Mouse (Mus musculus) T-cell, adult 2 months (primary cell): ENCODE data around the gene Daam2.

ENCODE experiments used
- DNase-seq: peaks from one replicate; pipeline ENCODE4 v3.0.0; 2022; ENCODE audit warnings: low spot score

The Daam2 gene

DNA sequence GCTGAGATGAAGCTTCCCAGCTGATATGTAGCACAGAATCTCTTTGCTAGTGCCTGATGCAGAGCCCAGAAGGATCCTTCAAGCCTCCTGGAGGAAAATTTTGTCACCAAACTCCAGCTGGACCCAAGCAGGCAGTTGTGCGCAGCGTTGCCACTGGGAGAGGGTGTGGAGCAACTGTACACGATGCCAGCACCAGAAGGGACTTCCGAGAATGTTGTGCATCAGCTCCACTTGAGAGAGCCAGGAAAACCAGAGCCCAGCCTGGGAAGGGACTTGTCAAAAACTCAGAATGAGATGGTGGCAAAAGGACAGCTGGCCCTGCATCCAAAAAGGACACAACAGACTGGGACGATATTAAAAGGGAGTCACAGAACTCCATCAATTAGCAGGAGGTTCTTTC is 32.5 kb downstream of the Daam2 start:
- no peak for DNase-seq

DNA sequence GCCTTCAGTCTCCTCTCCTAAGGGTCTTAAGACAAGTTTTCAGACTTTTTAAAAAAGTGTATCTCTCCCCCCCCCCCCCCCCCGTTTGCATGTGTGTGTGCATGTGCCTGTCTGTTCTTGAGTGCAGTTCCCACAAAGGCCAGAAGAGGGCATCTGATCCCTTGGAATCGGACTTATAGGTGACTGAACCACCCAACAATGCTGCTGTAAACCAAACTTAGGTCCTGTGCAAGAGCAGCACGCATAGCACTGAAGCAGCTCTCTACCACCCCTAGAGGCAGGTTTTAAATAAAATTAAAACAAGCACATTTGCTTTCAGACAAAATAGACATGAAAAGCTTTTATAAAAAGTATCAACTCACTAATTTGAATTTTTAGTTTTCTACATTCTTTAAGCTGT is 33.9 kb downstream of the Daam2 start:
- no peak for DNase-seq

DNA sequence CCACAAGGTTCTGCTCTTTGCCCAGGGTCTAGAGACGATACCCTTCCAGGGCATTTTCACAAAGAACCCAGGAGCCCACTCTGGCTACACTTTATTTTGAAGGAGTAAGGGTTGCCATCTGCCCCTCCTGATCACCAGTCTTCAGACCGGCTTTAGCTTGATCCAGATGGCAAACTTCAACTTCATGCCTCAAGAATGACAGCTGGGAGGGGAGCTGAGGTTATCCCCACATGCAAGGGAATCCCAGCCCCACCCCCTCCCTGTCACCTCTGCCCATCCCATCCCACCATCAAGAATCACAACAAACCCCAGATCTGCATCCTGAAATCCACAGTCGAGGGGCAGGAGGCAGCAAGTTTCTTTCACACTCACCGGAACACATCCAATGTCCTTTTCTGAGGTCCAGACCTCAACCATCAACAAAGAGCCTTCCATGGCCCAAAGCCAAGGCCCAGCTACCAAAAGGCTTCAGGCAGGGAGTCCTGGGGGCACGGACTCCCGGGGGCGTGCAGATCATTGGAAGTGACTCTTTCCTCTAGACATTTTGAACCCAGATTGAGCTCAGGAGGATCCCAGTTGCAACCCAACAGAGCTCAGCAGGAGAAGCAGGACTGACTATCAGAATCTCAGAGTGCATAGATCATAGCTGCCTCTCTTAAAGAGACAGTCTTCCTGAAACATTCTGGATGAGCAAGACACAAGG is 35.5 kb downstream of the Daam2 start:
- no peak for DNase-seq

DNA sequence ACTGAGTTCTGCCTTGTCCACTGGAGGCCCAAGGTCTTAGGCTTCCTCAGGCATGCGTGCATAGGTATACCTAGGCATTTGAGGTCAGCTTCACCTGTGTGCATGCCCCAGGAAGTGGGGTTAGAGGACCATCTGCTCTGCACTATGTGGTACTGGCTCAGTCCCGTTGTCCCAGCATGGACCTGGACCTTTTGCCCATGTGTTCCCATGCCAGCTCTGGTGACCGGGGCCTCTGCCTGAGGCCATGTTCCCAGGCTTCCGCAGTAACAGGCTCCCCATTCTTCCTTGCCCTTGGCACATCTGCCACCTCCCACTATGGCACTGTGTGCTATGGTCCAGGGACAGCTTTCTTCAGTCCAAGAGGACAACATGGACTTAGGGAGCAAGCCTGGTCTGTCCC is 36.1 kb downstream of the Daam2 start:
- no peak for DNase-seq

DNA sequence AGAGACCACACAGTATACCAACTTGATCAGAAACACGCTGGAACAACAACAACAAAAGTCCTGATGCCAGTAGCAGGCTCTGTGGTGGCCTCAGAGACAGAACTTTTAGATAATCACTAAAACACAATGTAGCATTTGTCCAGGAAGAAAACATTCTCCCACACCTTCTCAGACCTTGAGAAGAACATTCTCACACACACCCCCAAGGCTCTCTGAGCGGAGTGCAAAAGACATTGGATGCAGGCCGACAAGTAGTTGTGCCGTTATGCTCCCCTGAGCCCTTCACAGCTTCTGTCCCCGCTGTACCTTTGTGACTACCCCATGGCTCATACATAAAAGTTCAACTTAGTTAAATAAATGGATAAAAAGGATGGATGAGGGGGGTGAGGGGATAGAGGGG is 37.6 kb downstream of the Daam2 start:
- DNase-seq, result no peak

DNA sequence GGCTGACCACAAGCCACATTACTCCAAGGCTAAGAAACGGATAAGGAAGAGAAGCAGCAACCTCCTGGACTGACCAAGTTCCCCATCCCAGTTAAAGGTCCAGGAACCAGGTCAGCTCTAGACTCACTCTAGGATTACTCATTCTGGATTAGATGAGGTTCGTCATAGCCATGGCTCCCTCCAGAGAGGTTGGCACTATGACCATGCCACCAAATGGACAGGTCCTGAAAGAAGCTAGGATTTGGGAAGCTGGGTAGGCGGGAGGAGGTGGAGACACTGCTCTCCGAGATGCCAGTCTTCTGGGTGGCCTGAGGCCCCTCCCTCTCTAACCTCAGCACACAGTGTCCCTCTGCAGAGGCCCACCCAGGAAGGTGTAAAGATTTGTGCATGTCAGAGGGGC is 38.2 kb downstream of the Daam2 start:
- no peak for DNase-seq

DNA sequence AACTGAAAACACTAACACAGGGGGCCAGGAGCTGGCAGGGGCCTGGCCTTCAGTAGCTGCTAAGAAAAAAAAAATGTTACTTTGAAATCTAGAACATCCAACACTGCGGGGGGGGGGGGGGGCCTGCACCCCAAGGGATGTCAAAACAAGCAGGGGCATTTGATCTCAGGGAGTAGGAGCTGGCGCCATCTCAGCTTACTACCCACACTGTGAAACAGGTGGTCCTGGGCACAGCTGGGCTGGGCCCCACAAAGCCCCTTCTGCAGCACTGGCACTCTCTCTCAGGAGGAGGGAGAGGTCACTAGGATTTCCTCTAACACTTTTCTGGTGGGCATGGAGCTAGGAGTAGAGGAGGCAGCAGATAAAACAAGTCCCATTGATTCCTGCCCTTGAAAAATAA is 39.6 kb downstream of the Daam2 start:
- DNase-seq, result no peak

DNA sequence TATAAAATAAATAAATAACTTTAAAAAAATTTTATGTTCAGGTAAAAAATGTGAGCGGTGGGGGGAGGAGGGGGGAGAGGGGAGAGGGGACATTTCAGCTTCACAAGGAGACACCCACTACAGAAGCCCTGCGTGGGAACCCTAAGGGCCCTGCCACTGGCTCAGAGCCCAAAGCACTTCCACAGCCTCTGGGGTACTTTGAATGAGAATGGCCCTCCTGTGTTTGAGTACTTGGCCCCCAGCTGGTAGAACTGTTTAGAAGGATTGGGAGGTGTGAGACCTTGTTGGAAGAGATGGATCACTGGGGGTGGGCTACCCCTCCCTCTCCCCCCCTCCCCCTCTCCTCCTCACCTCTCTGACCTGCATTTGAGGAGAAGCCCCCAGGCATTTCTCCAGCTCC is 41.7 kb downstream of the Daam2 start:
- DNase-seq, result no peak

DNA sequence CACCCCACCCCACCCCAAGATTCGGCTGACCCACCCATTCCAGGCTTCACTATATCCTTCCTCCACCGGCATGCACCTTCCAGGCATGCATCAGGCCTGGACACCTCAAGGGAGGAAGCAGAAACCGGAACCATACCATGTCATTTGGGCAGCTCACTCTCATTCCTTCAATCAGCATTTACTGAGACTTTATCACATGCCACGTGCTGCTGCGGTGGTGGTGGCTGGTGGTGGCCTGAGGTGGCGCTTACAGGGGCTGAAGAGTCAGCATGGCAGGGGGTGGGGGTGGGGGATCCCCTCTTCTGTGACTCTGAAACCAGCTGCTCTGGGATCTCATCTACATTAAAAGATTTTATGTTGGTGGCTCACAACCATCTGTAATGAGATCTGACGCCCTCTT is 42.1 kb downstream of the Daam2 start:
- DNase-seq, result no peak

DNA sequence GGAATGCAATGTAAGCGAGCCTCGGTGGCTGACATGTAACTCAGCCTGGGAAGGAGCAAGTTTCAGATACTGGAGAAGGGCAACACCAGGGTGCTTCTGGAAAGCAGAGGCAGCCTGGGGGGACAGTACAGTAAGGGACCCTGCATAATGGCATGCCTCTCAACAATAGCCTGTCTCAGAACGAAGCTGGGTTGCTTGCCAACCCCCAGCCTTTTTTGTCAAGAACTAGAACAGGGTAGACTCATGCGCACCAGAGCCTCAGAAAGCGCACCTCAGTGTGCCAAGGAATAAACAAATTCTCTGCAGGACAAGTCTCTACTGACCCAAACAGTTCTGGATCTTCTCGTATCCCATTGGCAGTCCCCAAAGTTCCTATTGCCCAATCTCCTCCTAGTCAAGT is 43.5 kb downstream of the Daam2 start:
- no peak for DNase-seq

DNA sequence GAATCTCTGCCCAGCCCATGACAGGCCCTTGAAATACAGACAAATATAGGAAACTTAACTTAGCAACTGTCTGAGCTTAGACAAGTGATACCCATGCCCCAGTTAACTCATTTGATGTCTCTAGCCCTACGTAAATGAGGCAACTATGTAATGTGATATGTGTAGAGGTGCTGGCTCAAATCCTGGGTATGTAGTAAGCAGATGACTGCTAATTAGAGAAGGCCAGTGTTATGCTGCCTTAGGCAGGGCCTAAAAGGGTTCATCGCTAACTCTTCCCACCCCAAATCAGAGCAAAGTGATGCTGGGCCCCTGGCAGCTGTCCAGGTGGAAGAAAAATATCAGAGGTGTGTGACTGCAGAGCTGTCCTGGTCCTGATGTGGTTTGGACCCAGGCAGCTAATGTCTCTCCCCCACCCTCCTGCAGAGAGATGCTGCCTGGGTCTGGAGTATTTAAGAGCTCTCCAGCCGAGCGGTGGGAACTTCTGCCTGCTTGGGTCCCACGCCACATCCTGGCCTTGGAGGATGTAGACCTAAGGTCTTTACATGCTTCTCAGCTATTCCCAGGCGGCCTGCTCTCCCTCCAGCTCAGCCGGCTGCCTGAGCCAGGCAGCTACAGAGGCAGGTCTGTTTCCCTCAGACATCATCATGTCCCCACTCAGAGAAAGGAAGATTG is 44.4 kb downstream of the Daam2 start:
- DNase-seq, result no peak

DNA sequence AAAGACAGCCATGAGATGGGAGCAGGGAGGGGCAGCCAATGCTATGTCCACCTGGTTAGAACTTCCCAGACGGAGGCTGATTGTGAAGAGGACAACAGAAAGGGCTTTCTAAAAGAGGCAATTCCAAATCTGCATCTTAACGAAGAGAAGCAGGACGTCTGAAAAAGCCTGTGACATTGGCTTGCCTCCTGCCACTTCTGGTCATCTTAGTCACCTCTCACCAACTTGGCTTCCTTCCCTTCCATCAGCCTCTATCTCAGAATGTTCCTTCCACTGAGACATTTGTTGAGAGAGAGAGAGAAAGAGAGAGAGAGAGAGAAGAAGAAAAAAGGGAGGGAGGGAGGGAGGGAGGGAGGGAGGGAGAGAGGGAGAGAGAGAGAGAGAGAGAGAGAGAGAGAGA is 47.1 kb downstream of the Daam2 start:
- DNase-seq, result no peak

DNA sequence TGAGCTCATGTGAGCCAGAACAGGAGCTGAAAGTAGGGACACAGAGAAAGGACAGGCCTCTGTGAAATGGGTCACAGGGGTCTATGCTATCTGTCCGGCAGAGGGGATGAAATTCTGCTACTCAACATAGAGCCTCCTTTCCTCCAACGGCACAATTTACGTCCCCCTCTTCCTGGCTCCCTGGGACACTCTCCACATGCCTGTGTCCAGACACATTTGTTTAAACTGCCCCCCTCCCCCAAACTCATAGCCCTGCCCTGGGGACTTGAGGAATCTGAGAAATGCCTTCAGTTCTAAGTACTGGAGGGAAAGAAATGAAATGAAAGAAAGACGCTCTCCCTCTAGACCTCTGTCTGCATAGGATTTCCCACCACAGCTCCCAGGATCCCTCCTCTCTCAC is 48.5 kb downstream of the Daam2 start:
- no peak for DNase-seq

DNA sequence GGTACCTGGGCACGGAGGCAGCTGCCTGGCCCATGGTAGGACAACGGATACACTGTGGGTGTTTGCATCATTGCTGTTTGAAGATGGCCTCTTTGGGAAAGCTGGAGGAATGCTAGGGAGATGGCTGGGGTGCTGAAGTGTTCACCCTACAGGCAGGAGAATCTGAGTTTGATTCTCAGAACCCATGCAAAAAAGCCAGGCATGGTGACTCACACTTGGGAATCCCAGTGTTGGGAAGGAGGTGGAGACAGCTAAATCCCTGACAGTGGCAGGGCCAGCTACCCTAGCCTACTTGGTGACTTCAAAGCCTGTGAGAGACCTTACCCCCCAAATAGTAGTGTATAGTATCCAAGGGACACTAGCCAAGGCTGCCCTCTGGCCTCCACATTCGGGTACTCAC is 49.0 kb downstream of the Daam2 start:
- no peak for DNase-seq

DNA sequence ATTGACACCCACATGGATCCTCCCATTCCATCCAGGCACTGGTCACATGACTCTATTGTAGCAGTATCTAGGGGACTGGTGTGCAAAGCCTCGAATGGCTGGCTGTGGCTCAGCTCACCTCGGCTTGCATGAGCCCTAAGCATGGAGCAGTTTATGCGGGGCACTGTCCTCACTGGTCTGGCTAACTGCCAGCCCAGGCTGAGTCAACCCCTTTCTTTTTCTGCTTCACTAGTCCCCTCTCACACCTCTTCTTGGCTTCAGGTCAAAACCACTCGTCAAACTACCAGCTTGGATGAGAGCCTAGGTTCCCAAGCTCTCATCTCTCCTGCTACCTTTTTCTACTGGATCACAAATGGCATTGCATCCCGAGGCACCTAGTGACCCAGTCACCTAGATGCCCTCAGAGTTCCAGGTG is 51.5 kb downstream of the Daam2 start:
- DNase-seq, result no peak

DNA sequence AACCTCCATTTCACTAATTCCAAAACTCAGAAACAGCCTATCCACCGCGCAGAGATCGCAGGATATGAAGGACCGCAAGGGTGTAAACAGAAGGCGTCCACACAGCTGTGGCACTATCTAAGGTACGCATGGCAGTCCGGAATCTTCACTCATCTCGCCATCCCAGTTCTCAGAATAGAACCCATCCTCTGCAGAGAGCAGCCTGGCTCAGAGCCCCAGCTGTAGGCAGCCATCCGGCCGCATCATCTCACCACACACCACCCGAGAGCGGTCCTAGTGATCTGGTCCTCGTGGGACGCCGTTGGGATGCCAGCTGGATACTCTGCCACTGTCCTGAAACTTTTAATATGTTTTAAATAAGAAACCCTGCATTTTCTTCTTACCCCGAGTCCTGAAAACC is 54.7 kb downstream of the Daam2 start:
- no peak for DNase-seq

DNA sequence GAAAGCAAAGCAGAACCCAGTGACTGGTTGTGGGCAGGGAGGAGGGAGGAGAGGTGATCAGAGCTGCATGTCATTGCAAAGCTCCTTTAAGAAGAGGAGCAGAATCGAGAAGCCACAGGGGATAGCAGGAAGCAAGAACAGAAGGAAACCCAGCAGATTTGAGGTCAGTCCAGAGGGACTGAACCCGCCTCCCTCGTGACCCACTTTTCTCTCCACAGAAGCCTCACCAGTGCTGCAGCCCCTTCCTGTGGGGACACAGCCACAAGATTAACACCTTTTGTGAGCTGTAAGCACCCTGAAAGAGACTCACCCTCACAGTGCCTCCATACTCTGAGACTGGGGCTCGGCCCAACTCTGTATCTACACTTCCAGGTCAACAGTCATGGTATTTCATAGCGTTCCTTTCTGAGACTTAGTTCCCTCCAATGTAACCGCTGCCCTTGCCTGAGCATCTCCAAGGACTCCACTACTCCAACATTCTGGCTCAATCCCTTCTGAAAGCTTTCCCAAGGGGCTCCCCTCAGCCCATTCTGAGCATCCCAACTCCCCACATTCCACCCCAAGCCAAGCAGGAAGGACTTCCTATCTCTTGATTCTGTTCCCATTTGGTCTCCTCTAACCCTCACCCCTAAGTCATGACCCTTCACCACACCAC is 60.8 kb downstream of the Daam2 start:
- no peak for DNase-seq

DNA sequence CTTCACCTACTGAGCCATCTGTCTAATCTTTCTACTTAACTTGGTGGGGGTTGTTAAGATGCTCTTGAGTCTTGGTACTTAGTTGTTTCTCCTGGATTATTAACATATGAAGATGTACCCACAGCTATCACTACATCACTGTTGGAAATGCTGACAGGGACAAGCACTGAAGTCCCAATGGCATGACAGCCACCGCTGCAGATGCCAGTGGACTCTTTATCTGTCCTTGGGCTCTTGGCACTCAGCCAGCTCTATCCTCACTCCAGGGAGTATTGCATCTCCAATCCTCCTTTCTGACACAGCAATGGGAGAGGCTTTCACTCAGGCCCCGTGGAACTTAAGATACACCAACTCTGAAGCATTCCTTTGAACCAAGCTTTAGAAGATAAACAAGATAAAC is 63.9 kb downstream of the Daam2 start:
- DNase-seq, result no peak

DNA sequence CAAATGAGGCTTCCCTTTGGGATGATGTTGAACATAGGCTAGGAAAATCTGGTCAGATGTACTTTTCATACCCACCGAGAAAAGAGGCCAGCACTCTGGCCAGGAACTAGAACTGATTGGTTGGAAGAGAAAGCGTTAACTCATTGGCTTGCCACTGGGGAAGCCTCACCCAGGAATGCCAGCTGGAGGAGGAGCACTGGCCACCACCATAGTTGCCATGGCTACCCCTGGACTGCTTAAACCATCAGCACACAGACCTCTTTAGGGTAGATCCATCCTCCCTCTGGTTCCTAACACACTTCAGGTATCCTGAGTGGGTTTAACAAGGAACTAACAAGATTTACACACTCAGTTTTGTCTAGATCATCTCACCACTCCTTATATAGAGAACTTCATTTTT is 64.5 kb downstream of the Daam2 start:
- DNase-seq, result no peak

DNA sequence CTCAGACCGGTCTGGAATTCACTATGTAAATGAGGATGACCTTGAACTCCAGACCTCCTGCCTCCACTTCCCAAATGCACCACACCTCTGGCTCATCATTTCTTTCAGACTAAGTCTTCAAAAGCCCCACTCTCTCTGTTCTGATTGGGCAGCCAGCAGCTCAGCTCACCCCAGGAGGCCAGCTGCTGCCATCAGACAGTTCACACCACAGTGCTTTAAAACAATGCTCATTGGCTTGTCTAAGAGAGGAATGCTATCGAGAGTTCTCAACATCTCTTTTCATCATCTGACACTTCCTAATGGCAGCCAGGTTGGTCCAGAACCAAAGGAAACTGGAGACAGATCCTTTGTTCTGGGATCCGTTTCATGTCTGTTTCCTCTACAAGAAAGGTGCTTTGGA is 66.0 kb downstream of the Daam2 start:
- no peak for DNase-seq

DNA sequence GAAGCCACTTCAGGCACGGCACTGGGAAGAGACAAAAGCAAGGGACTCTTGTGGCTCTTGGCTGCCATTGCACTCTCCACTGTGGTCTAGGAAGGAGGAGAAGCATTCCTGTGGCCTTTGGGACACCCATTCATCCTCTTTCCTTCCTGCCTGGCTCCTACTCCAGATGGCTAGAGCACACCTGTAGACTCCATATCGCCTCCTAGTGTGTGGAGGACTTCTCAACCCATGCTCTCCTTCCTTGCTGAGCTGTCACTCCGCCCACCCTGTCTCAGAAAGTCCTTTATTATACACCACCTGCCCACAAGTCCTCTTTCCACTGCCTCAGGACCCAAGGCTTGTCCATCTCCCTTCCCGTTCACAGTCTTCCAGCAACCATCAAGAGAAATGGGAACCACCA is 70.9 kb downstream of the Daam2 start:
- no peak for DNase-seq

DNA sequence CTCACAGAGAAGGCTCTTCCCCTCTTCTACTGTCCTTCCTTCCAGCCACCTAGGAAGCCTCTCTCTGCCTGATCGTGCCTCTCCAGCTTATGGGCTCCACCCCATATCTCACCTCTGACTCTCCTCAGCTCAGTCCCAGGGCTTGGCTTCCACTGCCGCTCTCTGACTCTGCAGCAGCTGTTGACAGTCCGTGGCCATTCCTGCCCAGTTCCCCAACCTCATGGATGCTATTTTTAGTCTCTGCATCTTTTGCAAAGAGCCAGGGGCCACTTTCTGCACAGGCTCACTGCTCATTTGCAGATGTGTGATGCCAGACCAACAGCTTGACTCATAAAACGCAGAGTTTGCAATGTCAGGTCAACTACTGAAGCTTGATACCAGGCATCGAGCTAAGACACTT is 75.0 kb downstream of the Daam2 start:
- DNase-seq, result no peak

DNA sequence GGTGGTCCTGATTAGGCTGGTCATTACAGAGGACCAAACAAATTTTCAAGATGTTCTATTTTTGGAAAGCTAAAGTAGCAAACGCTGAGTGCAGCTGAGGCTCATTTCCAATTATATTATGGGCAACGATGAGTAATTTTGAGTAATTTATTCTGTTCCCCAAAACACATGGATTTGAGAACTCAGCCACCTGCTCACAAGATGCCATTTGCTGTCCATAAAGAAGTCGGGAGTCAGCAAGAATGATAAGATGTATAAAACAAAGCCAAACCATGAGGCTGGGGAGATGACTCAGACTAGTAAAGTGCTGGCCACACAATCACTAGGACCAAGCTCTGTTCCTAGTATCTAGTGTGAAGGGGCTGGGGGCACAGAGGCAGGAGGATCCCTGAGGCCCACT is 79.7 kb downstream of the Daam2 start:
- DNase-seq, result no peak

DNA sequence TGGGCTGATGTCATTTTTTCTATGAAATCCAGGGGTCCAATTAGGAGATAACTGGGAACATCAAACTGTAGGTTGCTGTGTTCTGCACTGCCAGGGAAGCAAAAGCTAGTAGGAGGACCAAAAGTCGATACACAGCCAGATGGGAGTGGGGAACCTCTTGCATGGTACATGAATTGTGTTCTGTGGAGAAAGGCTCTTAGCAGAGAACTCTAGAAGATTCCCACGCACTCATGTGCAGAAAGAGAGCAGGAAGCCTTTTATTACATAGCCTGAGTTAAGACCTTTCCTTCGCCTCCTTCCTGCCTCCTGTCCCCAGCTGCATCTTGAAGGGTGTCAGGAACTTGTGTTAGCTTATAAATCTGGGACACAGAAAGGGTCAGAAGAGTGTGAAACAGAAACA is 82.3 kb downstream of the Daam2 start:
- DNase-seq, result no peak
